Mouse (Mus musculus): ENCODE data around the gene Pi4kb.
"Not testable (repeated sequence)": the region's sequence is repeated elsewhere in the genome, so short reads cannot be mapped to it uniquely, and the experiment has no call there.

The Pi4kb gene

DNA sequence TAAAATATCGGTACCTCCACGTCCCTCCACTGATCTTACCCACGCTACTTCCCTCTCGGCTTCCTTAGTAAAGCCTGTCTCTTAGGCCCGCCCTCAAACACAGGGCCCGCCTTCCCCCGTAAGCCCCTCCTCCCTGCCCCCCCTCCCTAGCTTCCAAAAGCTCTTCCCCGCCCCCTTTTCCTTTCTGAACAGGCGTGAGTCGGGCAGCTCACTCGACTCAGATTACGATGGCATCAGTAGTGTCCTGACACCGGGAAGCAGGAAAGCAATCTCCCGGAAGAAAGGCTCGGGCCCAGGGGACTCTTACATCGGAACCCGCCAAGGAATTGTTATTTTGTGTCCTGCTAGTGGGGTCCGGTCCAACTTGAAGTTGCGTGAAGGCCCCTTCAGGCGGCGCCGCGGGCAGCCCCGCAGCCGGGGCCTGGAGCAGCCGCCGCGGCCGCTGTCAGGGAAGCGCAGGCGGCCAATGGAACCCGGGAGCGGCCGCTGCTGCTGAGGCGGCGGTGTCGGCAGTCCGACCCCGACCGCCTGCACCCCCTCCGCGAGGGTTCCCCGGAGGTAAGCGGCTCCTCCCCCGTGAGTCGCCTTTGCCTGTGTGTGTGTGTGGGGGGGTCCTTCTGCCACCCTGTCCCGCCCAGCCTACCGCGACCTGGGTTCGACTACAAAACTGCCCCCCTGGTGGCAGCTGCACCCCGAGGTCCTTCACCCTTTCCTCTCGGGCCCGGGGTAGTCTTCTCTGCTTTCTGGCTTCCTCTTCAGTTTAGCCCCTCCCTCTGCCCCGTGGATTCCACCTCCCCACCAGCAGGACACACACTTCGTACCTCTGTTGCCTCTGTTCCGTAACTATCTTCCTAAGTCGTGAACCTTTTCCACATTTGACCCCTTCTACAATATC, at the start of gene Pi4kb:
Gene Pi4kb (plus strand): TSS at position 204 of the 895 bp plus-strand sequence.
- peak; percentile 83 for DNase-seq (ENCODE audit: low spot score)

DNA sequence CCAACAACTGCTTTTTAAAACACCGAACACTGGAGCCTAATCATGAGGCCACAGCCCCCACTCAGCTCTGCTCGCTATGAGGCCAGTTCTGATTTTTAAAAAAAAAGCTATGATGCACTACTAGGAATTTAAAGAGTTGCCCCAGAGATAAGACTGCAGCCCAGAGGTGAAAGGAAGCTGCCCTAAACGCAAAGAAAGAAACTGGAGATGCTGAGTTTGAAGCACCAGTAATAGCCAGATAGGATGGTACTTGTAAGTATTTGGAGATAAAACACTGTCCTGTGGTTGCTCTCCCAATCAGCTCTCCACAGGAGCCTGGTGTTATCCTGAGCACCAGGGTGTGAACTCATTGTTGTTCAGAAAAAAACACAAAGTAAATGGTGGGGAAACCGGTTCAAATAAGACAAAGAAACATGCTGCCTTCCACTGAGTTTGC, 48.2 kb upstream of the Pi4kb start:
- not testable (repeated sequence) for DNase-seq (ENCODE audit: low spot score)

DNA sequence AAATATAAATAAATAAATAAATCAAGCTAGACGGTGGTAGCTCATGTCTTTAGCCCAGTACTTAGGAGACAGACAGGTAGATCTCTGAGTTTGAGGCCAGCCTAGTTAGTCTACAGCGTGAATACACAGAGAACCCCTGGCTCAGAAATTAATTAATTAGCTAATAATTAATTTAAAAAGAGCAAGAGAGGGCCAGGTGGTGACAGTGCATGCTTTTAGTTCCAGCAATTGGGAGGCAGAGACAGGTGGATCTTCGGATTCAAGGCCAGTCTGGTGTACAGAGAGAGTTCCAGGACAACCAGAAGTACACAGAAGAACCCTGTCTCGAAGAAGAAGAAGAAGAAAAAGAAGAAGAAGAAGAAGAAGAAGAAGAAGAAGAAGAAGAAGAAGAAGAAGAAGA, 45.6 kb upstream of the Pi4kb start:
- DNase-seq (ENCODE audit: low spot score), result not testable (repeated sequence)

DNA sequence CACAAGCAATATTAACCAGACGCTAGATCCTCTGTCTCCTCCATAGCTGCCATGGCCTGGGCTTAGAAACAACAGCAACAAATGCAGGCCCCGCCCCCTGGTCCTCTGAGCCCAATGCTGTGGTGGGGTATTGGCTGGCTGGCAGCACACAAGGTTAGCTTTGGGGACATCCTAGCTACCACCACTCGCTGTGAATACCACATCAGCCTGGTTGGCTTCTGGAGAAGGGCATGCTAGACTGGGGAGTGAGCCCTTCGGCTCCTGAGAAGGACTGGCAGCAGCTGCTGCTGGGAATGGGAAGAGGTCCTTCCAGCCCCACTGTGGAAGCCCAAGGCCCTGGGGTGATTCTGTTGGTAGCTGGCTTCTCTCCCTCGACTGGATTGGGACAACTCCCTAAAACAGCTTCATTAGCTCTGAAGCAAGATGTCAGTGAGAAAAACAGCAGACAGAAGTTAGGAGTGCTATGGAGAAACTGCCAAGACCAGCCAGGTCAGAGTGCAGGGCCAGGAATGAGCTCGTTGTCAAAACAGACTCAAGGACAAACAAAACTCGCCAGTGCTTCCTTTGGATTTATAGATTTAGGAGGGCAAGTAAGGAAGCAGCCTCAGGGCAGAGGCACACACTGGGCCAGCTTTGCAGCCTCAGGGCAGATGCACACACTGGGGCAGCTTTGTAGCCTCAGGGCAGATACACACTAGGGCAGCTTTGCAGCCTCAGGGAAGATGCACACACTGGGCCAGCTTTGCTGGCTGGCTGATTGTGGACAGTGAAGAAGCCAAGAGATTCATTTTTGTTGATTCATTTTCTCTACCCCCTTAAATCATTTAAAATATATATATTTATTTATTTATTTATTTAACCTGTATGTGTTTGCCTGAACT, 43.9 kb upstream of the Pi4kb start:
- DNase-seq (ENCODE audit: low spot score), result peak; percentile 32

DNA sequence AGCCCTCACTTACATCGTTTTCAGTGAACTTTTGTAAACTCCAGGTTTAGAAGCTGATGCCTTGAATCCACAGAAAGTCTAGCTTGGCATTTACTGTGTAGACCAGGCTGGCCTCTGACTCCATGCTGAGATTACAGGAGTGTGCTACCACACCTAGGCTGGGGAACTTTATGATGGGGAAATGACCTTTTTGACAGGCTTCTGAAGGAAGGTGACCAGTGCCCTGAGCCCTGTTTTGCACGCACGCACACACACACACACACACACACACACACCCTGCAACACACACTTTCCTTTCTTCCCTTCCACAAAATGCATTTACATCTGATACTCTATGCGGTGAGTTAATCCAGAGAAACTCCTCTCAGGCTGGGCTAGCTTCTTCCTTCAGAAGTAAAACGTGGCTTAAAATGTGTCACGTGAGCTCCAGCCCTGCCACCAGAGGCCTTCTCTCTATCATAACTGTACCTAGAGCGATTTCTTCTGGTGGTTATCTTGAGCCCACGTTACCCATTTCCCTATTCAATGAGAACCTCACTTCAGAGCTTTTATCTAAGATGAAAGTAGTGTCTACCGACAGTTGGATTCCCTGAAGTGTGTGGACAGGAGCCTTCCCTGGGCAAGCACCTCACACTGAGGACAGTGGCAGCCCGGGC, 43.0 kb upstream of the Pi4kb start:
- DNase-seq (ENCODE audit: low spot score), result not testable (repeated sequence)

DNA sequence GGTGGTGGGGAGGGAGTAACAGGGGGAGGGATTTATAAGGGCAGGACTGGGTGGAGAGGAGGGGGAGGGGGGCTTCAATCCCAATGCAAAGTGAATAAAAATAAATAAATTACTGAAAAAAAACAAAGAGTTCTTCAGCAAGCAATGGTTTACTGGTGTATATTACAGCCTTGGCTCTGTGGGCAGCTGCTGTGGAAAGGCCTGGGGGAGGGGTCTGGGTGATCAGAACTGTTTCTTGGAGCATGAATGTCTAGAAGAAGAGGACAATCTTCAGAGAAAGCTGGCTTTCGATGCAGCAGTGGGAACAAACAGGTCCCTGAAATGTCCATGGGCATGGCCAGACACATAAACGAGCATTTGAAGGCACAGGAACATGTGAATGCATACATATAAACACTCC, 42.3 kb upstream of the Pi4kb start:
- DNase-seq (ENCODE audit: low spot score), result not testable (repeated sequence)

DNA sequence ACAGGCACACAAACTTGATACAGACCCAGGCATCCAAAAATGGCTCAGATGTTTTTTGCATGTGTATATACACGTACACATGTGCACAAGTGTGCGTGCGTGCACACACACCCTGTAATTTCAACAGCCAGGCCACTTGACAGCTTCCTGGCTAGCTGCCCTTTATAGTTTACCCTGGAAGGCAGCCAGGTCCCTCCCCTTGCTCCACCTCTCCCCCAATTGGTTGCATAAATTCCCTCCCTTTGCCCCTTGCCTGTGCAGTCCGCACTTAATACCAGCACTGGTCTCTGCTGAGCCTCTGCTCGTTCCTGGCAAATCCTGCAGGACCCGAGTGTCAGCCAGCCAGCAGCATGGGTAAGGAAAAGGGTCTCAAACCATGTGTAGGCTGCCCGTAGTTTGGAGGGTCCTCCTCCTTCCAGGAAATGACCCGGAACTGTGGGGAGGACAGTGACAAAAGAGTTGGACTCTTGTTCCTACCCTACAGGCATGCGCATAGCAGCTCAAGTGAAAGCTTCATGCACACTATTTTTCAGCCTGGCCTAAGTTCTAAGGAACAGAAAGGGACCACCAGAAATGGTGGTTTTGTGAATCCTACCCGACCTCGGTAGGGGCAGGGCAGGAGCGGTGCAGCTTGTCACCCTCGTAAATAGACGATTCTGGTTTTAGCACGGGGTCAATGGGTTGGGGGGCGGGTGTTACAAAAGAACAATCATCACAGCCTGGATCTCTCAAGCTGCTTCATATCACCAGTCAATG, 41.5 kb upstream of the Pi4kb start, which contains the start of gene Selenbp1:
Gene Selenbp1 (plus strand): TSS at position 248 of the 756 bp plus-strand sequence.
- DNase-seq (ENCODE audit: low spot score), result peak; percentile 84

DNA sequence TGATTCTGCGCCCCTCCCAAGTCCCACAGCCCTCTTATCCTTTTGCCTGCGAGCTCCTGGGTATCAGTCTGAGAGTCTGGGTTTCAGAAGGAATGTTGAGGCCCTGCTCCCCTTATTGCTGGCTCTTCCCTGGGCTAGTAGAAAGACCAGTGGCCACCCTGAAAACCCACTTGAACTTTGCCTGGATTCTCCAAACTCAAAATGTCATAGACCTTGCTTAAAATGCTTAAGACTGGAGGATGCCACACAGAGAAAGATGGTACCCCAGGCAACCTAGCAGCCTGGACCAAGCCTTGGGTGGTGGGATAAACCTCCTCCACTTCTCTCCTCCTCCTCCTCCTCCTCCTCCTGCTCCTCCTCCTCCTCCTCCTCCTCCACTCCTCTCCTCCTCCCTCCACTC, 40.9 kb upstream of the Pi4kb start:
- not testable (repeated sequence) for DNase-seq (ENCODE audit: low spot score)

DNA sequence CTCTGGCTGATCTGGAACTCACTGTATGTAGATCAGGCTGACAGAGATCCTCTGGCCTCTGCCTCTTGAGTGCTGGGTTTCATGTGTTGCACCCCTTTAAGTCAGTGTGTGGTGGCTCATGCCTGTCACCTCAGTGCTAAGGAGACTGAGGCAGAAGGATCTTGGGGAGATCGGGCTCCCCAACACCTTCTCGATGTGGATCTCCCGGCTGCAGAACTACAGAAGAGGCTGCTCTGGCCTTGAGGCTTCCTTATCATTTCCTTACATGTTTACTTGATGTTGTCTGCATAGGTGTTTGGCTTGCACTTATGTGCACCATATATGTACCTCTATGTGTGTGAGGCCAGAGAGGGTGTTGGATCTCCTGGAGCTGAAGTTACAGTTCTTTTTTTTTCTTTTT, 40.0 kb upstream of the Pi4kb start:
- DNase-seq (ENCODE audit: low spot score), result not testable (repeated sequence)

DNA sequence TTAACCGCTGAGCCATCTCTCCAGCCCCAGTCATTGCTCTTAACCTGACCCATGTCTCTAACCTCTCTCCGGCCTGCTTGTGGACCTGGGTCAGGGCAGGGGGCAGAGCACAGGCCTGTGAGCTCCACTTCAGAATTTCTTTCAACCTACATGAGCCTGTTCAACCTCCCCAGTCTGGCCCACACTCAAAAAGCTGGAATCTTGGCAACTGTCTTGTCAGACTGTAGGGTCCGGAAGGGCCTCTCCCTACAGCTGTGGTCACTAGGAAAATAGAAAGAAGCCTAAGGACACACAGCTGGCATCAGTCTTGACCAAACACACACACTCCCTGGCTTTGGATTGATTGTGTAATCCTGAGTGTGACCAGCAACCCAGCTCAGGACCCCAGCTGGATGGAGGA, 39.2 kb upstream of the Pi4kb start:
- peak; percentile 38 for DNase-seq (ENCODE audit: low spot score)

DNA sequence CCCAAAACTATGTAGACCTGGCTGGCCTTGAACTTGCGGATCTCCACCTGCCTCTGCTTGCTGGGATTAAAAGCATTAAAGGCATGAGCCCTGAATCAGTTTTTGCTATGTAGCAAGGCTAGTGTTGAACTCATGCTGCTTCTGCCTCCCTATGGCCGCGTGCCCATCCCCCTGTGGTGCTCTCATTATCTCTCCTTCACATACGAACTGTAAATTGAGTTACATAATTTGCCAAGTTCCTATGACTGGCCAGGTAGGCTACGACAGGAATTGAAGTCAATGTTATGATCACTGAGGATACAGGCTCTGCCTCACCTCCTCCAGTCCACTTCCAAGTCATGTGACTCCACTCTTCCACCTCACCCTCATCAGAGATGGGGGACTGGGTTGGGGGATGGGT, 38.4 kb upstream of the Pi4kb start:
- DNase-seq (ENCODE audit: low spot score), result not testable (repeated sequence)

DNA sequence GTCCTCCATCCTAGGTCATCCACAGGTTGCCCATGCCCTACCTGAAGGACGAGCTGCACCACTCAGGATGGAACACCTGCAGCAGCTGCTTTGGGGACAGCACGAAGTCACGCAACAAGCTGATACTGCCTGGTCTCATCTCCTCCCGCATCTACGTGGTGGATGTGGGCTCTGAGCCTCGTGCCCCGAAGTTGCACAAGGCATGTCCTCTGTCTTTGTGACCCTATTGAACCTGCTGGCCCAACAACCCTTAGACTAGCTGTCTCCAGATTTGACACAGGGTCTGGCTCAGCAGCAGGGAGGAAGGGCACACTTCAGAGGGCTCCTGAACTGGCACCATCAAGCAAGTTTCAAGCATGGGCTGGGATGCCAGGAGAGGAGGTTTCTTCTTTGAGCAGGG, 37.3 kb upstream of the Pi4kb start:
- DNase-seq (ENCODE audit: low spot score), result not testable (repeated sequence)

DNA sequence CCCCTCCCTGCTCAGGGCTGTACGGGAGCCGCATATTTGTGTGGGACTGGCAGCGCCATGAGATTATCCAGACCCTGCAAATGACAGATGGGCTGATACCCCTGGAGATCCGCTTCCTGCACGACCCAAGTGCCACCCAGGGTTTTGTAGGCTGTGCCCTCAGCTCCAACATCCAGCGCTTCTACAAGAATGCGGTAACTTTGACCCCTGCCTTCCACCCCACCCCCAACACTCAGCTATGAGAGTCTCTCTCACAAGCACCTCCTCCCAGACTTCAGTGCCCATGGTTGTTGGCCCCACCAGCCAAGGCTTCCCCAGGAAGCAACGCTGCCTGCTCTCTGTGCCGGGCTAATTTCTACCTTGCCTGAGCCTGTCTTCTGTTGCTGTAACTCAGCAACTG, 34.5 kb upstream of the Pi4kb start:
- not testable (repeated sequence) for DNase-seq (ENCODE audit: low spot score)

DNA sequence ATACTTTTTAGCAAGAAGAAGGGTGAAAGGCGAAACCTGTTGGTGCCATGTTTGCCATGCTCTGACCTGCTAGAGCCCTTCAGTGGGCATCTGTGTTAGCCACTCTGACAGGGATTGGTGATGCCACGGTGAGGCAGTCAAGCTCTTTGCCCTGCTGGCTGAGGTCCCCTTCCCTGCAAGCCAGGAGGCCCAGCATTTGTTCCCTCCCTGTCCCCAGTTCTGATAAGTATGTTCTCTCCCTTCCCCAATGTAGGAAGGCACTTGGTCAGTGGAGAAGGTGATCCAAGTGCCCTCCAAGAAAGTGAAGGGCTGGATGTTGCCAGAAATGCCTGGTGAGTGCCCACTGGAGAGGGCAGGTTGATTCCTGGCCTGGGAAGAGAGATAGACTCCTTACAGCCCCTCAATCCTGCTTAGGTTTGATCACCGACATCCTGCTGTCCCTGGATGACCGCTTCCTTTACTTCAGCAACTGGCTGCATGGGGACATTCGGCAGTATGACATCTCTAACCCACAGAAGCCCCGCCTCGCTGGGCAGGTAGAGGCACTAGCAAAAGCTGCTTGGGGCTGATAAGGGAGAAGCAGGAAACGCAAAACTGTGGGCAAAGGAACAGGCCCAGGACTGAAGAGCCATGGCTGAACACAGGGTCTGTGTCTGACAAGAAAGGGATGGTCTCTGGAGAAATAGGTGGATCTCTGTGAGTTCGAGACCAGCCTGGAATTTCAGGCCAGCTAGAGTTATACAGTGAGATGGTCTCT, 32.1 kb upstream of the Pi4kb start:
- DNase-seq (ENCODE audit: low spot score), result not testable (repeated sequence)

DNA sequence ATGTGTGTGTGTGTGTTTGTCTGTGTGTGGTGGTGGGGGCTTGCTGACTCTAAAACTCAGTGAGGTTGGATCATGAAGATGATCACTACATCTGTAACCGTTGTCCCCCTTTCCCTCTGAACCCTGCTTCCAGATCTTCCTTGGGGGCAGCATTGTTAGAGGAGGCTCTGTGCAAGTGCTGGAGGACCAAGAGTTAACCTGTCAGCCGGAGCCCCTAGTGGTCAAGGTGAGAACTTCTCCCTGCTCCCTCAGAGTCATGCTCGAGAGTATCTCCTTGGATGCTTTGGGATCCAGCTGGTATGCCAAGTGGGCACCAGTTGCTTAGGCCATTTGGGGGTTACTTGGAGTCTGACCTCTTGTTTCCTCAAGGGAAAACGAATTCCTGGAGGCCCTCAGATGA, 30.8 kb upstream of the Pi4kb start:
- not testable (repeated sequence) for DNase-seq (ENCODE audit: low spot score)

DNA sequence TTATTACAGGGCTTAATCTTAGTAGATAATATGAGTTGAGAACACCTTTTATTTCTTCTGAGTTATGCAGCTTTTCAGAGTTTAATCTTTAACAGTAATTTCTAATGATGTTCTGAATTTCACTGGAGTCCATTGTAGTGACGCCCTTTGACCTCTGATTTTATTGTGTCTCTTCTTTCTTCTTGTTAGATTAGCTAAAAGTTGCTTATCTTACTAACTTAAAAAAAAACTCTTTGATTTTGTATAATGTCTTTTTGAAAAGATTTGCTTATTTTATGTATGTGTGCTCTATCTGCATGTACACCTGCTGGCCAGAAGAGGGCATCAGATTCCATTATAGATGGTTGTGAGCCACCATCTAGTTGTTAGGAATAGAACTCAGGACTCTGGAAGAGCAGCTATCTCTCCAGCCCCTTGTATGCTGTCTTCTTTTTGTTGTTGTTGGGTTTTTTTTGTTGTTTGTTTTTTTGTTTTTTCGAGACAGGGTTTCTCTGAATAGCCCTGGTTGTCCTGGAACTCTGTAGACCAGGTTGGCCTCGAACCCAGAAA, 26.4 kb upstream of the Pi4kb start:
- no peak for DNase-seq (ENCODE audit: low spot score)

DNA sequence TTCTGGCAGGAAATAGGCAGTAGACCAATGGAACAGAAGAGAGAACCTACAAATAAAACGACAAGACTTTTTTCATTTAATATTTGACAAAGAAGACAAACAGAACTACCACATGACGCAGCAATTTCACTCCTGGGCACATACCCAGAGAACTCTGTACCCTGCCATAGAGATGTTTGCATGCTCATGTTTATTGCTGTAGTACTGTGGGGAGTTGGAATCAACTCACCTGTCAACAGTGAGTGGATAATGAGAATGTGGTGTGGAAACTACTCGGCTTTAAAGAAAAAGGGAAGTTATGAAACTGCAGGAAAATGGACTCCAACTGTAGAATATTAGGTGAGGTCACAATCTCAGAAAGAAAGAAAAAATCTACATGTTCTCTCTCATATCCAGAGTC, 24.9 kb upstream of the Pi4kb start:
- DNase-seq (ENCODE audit: low spot score), result no peak

DNA sequence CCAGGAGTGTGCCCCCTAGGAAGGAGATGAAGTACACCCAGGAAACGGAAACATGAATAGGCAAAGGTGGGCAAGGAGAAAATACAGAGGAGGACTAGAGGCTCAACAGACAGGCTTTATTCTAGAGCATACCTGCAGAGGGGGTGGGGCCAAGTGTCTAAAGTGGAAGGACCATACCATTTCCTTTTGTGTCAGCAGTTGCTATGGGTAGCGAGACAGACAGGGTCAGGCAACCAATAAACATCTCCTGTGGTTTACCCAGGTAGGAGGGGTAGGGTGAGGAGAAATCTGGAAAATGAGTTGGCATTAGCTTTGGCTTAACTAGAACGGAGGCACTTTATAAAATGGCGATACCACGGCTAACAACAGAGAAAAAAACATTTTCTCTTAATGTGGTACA, 21.7 kb upstream of the Pi4kb start:
- DNase-seq (ENCODE audit: low spot score), result no peak

DNA sequence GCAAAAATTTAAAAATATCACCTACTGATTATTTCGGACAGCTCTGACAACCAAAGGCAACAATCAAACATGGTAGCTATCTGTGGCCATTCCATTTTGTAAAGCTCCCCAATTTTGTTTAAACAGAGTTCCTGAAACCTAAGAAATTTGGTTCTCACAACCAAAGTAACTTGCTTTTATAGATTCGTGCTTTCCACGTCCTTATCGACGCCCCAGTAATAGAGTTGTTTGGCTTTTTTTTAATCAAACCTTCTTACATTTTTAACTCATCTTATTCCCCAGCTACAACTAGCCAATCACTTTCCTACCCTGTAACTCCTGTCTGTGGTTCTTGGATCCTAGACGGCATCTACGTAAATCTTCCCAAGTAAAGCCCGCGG, 21.2 kb upstream of the Pi4kb start:
- no peak for DNase-seq (ENCODE audit: low spot score)
